25 mouse cellular contexts compared by ENCODE assay signal in the genomic region with DNA sequence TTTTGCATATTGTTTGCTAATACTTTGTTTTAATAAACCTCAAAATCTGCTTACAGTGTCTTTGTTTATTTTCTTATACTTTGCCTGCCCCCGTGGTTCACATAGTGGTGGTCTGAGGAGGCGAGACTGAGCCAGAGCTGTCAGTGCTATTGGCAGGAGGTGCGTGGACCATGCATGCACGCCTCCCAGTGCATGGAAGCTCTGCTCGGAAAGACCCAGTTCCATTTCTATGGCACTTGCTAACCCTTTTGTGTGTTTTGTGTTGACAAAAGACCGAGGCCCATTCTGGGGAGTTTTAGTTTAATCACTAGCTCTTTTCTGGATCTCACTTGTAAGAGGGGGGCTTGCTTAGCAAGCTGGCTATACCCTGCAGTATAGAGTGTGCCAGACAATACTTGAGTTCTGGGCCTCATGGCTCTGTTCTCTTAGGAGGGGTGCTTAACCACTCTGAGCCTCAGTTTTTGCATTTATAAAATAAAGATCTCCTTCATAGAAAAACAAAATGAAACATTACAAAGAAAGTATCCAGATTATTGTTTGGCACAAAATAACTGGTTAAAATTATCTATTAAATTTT. TPM values are rescaled to one million over a fixed set of nuclear protein-coding genes. Genes with fewer than 3 reads are reported as not detected.
DNase-seq lines count a peak whose midpoint lies in the region; ATAC-seq and TF ChIP-seq lines count a peak whose summit lies in the region.
"Had no signal": no experiment of that assay in that cellular context is flagged by ENCODE, and none has a peak within 500 bp of the region (broad histone marks: within the 10 kb centered on the region; RNA-seq: fewer than 3 reads in every experiment).

No protein-coding gene starts in this region.

- no peak overlapping the region for H3K4me2 ChIP-seq in forebrain, embryonic 12.5 days
- no peak overlapping the region for H3K4me2 ChIP-seq in forebrain, postnatal 0 days (ENCODE audit: low read depth)
- no peak overlapping the region for H3K4me2 ChIP-seq in intestine, embryonic 14.5 days (ENCODE audit: low read length)
- H3K4me2 ChIP-seq in intestine, embryonic 15.5 days (replicated peaks): no peak overlapping the region
- H3K4me2 ChIP-seq in stomach, embryonic 14.5 days (replicated peaks; ENCODE audit: low read depth, low read length): no peak overlapping the region
- H3K4me2 ChIP-seq in stomach, postnatal 0 days (replicated peaks; ENCODE audit: low read depth): no peak overlapping the region
- no peak overlapping the region for H3K4me2 ChIP-seq in forebrain, embryonic 15.5 days (replicated peaks)
- H3K4me2 ChIP-seq: embryonic facial prominence, embryonic 13.5 days; hindbrain, embryonic 12.5 days had no signal

- H3K27ac ChIP-seq in forebrain, embryonic 12.5 days: 0 out of 2 replicates have a peak overlapping the region, but pooled peaks have one; percentile 21
- no peak overlapping the region for H3K27ac ChIP-seq in forebrain, postnatal 0 days (ENCODE audit: low read depth, low read length)
- H3K27ac ChIP-seq in intestine, embryonic 14.5 days (ENCODE audit: low read depth): no peak overlapping the region
- no peak overlapping the region for H3K27ac ChIP-seq in intestine, embryonic 15.5 days
- H3K27ac ChIP-seq in stomach, embryonic 14.5 days (ENCODE audit: low read length): peak overlapping the region; percentile 10; the same call in 1 of the 2 replicates
- no peak overlapping the region for H3K27ac ChIP-seq in stomach, postnatal 0 days (replicated peaks)
- peak overlapping the region; percentile 27; the same call in 1 of the 2 replicates for H3K27ac ChIP-seq in forebrain, embryonic 15.5 days (replicated peaks)
- H3K27ac ChIP-seq: embryonic facial prominence, embryonic 13.5 days; heart, adult 2 months; hindbrain, embryonic 12.5 days had no signal

- no peak overlapping the region for H3K9ac ChIP-seq in forebrain, embryonic 12.5 days
- H3K9ac ChIP-seq in forebrain, postnatal 0 days: no peak overlapping the region
- H3K9ac ChIP-seq in intestine, embryonic 14.5 days (ENCODE audit: low read length): no peak overlapping the region
- H3K9ac ChIP-seq in intestine, embryonic 15.5 days: no peak overlapping the region
- no peak overlapping the region for H3K9ac ChIP-seq in stomach, embryonic 14.5 days (replicated peaks; ENCODE audit: low read depth, low read length)
- no peak overlapping the region for H3K9ac ChIP-seq in stomach, postnatal 0 days (ENCODE audit: low read length)
- no peak overlapping the region for H3K9ac ChIP-seq in forebrain, embryonic 15.5 days (replicated peaks)
- H3K9ac ChIP-seq: embryonic facial prominence, embryonic 13.5 days; hindbrain, embryonic 12.5 days had no signal

- H3K4me1 ChIP-seq in forebrain, embryonic 12.5 days: peaks cover 11% of the 10 kb centered on the region; the same call in 1 of the 2 replicates
- H3K4me1 ChIP-seq in forebrain, postnatal 0 days (ENCODE audit: insufficient read depth): no peaks in the 10 kb centered on the region
- no peaks in the 10 kb centered on the region for H3K4me1 ChIP-seq in intestine, embryonic 14.5 days (replicated peaks; ENCODE audit: control insufficient read depth, insufficient read depth, low read length)
- H3K4me1 ChIP-seq in intestine, embryonic 15.5 days (replicated peaks): 0 out of 2 replicates have a peak, but pooled peaks cover 3% of the 10 kb centered on the region
- peaks cover 4% of the 10 kb centered on the region; the same call in 1 of the 2 replicates for H3K4me1 ChIP-seq in stomach, embryonic 14.5 days (ENCODE audit: control insufficient read depth, insufficient read depth, low read length)
- H3K4me1 ChIP-seq in stomach, postnatal 0 days (replicated peaks; ENCODE audit: control insufficient read depth, insufficient read depth): no peaks in the 10 kb centered on the region
- peaks cover 15% of the 10 kb centered on the region for H3K4me1 ChIP-seq in forebrain, embryonic 15.5 days

- TF ChIP-seq CTCF in forebrain, postnatal 0 days (IDR thresholded peaks at IDR 0.05; ENCODE audit: low read depth): no peak
- no peak for TF ChIP-seq CTCF in stomach, postnatal 0 days (IDR thresholded peaks at IDR 0.05; ENCODE audit: low read depth)

- no peaks in the 10 kb centered on the region for H3K9me3 ChIP-seq in forebrain, embryonic 12.5 days
- no peaks in the 10 kb centered on the region for H3K9me3 ChIP-seq in forebrain, postnatal 0 days (ENCODE audit: low read length)
- H3K9me3 ChIP-seq in intestine, embryonic 14.5 days (ENCODE audit: control insufficient read depth, low read length): no peaks in the 10 kb centered on the region
- no peaks in the 10 kb centered on the region for H3K9me3 ChIP-seq in intestine, embryonic 15.5 days
- no peaks in the 10 kb centered on the region for H3K9me3 ChIP-seq in stomach, embryonic 14.5 days (ENCODE audit: control insufficient read depth, low read depth, low read length)
- no peaks in the 10 kb centered on the region for H3K9me3 ChIP-seq in stomach, postnatal 0 days (ENCODE audit: control insufficient read depth, low read length)
- H3K9me3 ChIP-seq in forebrain, embryonic 15.5 days: no peaks in the 10 kb centered on the region
- H3K9me3 ChIP-seq: embryonic facial prominence, embryonic 13.5 days; hindbrain, embryonic 12.5 days had no signal

- TF ChIP-seq EP300 in stomach, postnatal 0 days (optimal IDR thresholded peaks at IDR 0.05): no peak

- 38% methylated on average over 6 of the region's 6 CpGs for WGBS in forebrain, embryonic 12.5 days
- WGBS in forebrain, postnatal 0 days: 23% methylated on average over 6 of the region's 6 CpGs
- 84% methylated on average over 6 of the region's 6 CpGs for WGBS in intestine, embryonic 14.5 days
- 79% methylated on average over 6 of the region's 6 CpGs for WGBS in intestine, embryonic 15.5 days
- WGBS in stomach, embryonic 14.5 days: 63% methylated on average over 6 of the region's 6 CpGs
- 68% methylated on average over 6 of the region's 6 CpGs for WGBS in stomach, postnatal 0 days
- 17% methylated on average over 6 of the region's 6 CpGs for WGBS in forebrain, embryonic 15.5 days

- ATAC-seq in forebrain, embryonic 12.5 days (ENCODE audit: low FRiP score): no peak
- no peak for ATAC-seq in forebrain, postnatal 0 days
- ATAC-seq in intestine, embryonic 14.5 days (replicated peaks; ENCODE audit: low FRiP score, low TSS enrichment, low read depth): no peak
- no peak for ATAC-seq in intestine, embryonic 15.5 days
- no peak for ATAC-seq in stomach, embryonic 14.5 days (ENCODE audit: insufficient number of reproducible peaks, insufficient read depth, low FRiP score, low read depth)
- no peak for ATAC-seq in stomach, postnatal 0 days (ENCODE audit: low FRiP score, low TSS enrichment)
- ATAC-seq in forebrain, embryonic 15.5 days (replicated peaks): peak; percentile 72
- ATAC-seq: activated CD4-positive, CD25-positive, alpha-beta regulatory T cell, adult 4 months; intestine, postnatal 0 days; Patski had no signal

- H3K36me3 ChIP-seq in forebrain, embryonic 12.5 days (replicated peaks): peaks cover 42% of the 10 kb centered on the region
- peaks cover 29% of the 10 kb centered on the region for H3K36me3 ChIP-seq in forebrain, postnatal 0 days (ENCODE audit: insufficient read depth)
- peaks cover 45% of the 10 kb centered on the region for H3K36me3 ChIP-seq in intestine, embryonic 14.5 days (ENCODE audit: control insufficient read depth, insufficient read depth, low read length)
- peaks cover 17% of the 10 kb centered on the region; the same call in 1 of the 2 replicates for H3K36me3 ChIP-seq in intestine, embryonic 15.5 days
- peaks cover 27% of the 10 kb centered on the region for H3K36me3 ChIP-seq in stomach, embryonic 14.5 days (ENCODE audit: control insufficient read depth, insufficient read depth, low read length)
- H3K36me3 ChIP-seq in stomach, postnatal 0 days (ENCODE audit: control insufficient read depth, insufficient read depth, low read length): peaks cover 8% of the 10 kb centered on the region; the same call in 1 of the 2 replicates
- H3K36me3 ChIP-seq in forebrain, embryonic 15.5 days: peaks cover 25% of the 10 kb centered on the region

- no peak for DNase-seq in forebrain, postnatal 0 days
- peak; percentile 43 for DNase-seq in intestine, embryonic 14.5 days (ENCODE audit: low spot score)
- no peak for DNase-seq in stomach, postnatal 0 days (ENCODE audit: low spot score)
- no peak for DNase-seq in spleen, postnatal 14 days (ENCODE audit: low spot score in 2 of 2)
- DNase-seq: adrenal gland, postnatal 14 days; cerebellum, adult 18-20 months; cerebellum, adult 9-11 months; cerebellum, postnatal 36 days; gastrocnemius, postnatal 10 days; heart, adult 2 months; heart, postnatal 10 days; heart, postnatal 4 days had no signal

- H3K4me3 ChIP-seq in forebrain, embryonic 12.5 days (replicated peaks): no peak overlapping the region
- no peak overlapping the region for H3K4me3 ChIP-seq in forebrain, postnatal 0 days (ENCODE audit: low read depth, low read length)
- H3K4me3 ChIP-seq in intestine, embryonic 14.5 days (ENCODE audit: low read depth, low read length): no peak overlapping the region
- H3K4me3 ChIP-seq in intestine, embryonic 15.5 days (replicated peaks): no peak overlapping the region
- no peak overlapping the region for H3K4me3 ChIP-seq in stomach, embryonic 14.5 days (ENCODE audit: low read depth, low read length)
- no peak overlapping the region for H3K4me3 ChIP-seq in stomach, postnatal 0 days (ENCODE audit: low read depth, low read length)
- no peak overlapping the region for H3K4me3 ChIP-seq in forebrain, embryonic 15.5 days
- H3K4me3 ChIP-seq: embryonic facial prominence, embryonic 13.5 days; heart, adult 2 months; hindbrain, embryonic 12.5 days had no signal

- H3K27me3 ChIP-seq in forebrain, embryonic 12.5 days: no peaks in the 10 kb centered on the region
- H3K27me3 ChIP-seq in forebrain, postnatal 0 days (ENCODE audit: insufficient read depth, low read length): no peaks in the 10 kb centered on the region
- no peaks in the 10 kb centered on the region for H3K27me3 ChIP-seq in intestine, embryonic 14.5 days (replicated peaks; ENCODE audit: control insufficient read depth, insufficient read depth, low read length)
- no peaks in the 10 kb centered on the region for H3K27me3 ChIP-seq in intestine, embryonic 15.5 days (replicated peaks)
- H3K27me3 ChIP-seq in stomach, embryonic 14.5 days (ENCODE audit: control insufficient read depth, insufficient read depth, low read length): no peaks in the 10 kb centered on the region
- H3K27me3 ChIP-seq in stomach, postnatal 0 days (ENCODE audit: control insufficient read depth, insufficient read depth, low read length): no peaks in the 10 kb centered on the region
- H3K27me3 ChIP-seq in forebrain, embryonic 15.5 days: no peaks in the 10 kb centered on the region
- H3K27me3 ChIP-seq: embryonic facial prominence, embryonic 13.5 days; hindbrain, embryonic 12.5 days; Patski had no signal

RNA-seq across cellular contexts. Expression of a gene that starts 11.2 kb away (rescaled TPM):
- 0.22 and 0.38 TPM in 2 replicates for polyA plus RNA-seq in forebrain, embryonic 12.5 days (2016; fragmentation: Nextera tagmentation; extraction: Ambion mirVana)
- total RNA-seq in forebrain, postnatal 0 days (2014; rRNA removed): 8.8 and 9.8 TPM in 2 replicates
- 1.7 and 3.4 TPM in 2 replicates for polyA plus RNA-seq in forebrain, postnatal 0 days (2015; fragmentation: Nextera tagmentation; extraction: Ambion mirVana)
- 0.32 TPM in 1 of 2 replicates, not detected in the other for polyA plus RNA-seq in intestine, embryonic 14.5 days (2014; fragmentation: Nextera tagmentation; extraction: Ambion mirVana)
- 0.50 and 1.00 TPM in 2 replicates for polyA plus RNA-seq in intestine, embryonic 15.5 days (2015; fragmentation: Nextera tagmentation; extraction: Ambion mirVana)
- polyA plus RNA-seq in stomach, embryonic 14.5 days (2014; fragmentation: Nextera tagmentation; extraction: Ambion mirVana): 4.5 and 5.0 TPM in 2 replicates
- 0.97 and 1.5 TPM in 2 replicates for polyA plus RNA-seq in stomach, postnatal 0 days (2015; fragmentation: Nextera tagmentation; extraction: Ambion mirVana)
- 0.74 and 0.98 TPM in 2 replicates for polyA plus RNA-seq in forebrain, embryonic 15.5 days (2015; fragmentation: Nextera tagmentation; extraction: Ambion mirVana)
- total RNA-seq: adrenal gland, adult 18-20 months; adrenal gland, postnatal 14 days; gastrocnemius, postnatal 10 days; gastrocnemius, postnatal 4 days; heart, adult 2 months; MEL had no signal
- polyA plus RNA-seq: activated CD4-positive, CD25-positive, alpha-beta regulatory T cell, adult 4 months; heart, adult 2 months; heart, embryonic 14.5 days; hindbrain, embryonic 12.5 days; intestine, postnatal 0 days; Patski had no signal

RNA-seq across cellular contexts. Expression of a gene that starts 39.6 kb away (rescaled TPM):
- 46.3 and 51.0 TPM in 2 replicates for polyA plus RNA-seq in forebrain, embryonic 12.5 days (2016; fragmentation: Nextera tagmentation; extraction: Ambion mirVana)
- total RNA-seq in forebrain, postnatal 0 days (2014; rRNA removed): 45.2 and 54.6 TPM in 2 replicates
- polyA plus RNA-seq in forebrain, postnatal 0 days (2015; fragmentation: Nextera tagmentation; extraction: Ambion mirVana): 15.7 and 17.1 TPM in 2 replicates
- 37.5 and 39.9 TPM in 2 replicates for polyA plus RNA-seq in intestine, embryonic 14.5 days (2014; fragmentation: Nextera tagmentation; extraction: Ambion mirVana)
- polyA plus RNA-seq in intestine, embryonic 15.5 days (2015; fragmentation: Nextera tagmentation; extraction: Ambion mirVana): 19.3 and 19.5 TPM in 2 replicates
- polyA plus RNA-seq in stomach, embryonic 14.5 days (2014; fragmentation: Nextera tagmentation; extraction: Ambion mirVana): 51.1 and 52.7 TPM in 2 replicates
- polyA plus RNA-seq in stomach, postnatal 0 days (2015; fragmentation: Nextera tagmentation; extraction: Ambion mirVana): 9.4 and 10.3 TPM in 2 replicates
- 32.9 and 34.4 TPM in 2 replicates for polyA plus RNA-seq in forebrain, embryonic 15.5 days (2015; fragmentation: Nextera tagmentation; extraction: Ambion mirVana)

Comparison
In these comparisons a context has a peak if more than half of its experiments do, and no peak if none do; other contexts are left out.
1. H3K27ac ChIP-seq: peak in forebrain, embryonic 12.5 days (single experiment), stomach, embryonic 14.5 days (single experiment) and forebrain, embryonic 15.5 days (single experiment); none in forebrain, postnatal 0 days (single experiment), intestine, embryonic 14.5 days (single experiment), intestine, embryonic 15.5 days (single experiment) and stomach, postnatal 0 days (single experiment).